Mouse (Mus musculus) embryo, embryonic 10.5 days (tissue): ENCODE results near the gene Ddx58.

ENCODE experiments used
- DNase-seq: peaks from one replicate; pipeline ENCODE4 v3.0.0-alpha.2; 2015; ENCODE audit warnings: low spot score

Ddx58 gene

GRCm38 (mm10) chr4:40182651-40183320, 56.8 kb downstream of the Ddx58 start:
- DNase-seq, result peak; percentile 82

DNA sequence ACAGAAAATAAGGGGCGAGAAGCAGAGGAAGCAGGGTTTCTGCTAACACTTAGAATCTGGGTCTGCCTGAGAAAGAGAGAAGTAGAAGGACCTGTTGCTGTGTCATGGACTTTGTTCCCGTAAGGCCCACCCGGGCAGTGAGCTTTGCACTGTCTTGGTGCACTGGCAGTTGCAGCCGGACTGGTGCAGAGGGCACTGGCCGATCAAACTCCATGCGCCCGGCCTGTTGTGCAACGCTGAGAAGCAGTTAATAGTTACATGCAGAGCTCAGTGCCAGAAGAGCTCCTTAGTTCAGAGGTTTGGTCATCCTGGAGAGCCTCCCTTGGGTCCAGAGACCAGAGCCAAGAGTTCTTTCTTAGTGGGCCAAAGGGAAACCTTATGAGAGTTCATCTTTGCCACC, 57.9 kb downstream of the Ddx58 start:
- DNase-seq, result no peak

DNA sequence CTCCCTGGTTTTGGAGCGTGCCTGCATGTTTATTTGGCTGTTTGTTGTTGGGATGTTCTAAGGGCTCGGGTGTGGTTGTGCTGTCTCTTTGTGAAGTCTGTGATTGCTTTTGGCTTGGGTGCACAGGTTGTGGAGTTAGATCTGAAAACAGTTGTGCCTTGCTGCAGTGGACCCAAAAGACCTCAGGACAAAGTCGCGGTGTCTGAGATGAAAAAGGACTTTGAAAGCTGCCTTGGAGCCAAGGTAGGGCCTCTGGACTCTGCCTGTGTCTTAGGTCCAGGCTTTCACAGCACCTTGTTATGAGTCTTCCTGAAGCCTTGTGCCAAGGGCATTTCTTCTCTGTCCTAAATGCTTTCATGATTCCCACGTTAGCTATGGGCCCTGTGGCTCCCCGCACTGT, 59.6 kb downstream of the Ddx58 start:
- no peak for DNase-seq

GRCm38 (mm10) chr4:40178584-40178983, 61.0 kb downstream of the Ddx58 start:
- no peak for DNase-seq

GRCm38 (mm10) chr4:40174321-40174720, 65.3 kb downstream of the Ddx58 start:
- DNase-seq, result no peak

DNA sequence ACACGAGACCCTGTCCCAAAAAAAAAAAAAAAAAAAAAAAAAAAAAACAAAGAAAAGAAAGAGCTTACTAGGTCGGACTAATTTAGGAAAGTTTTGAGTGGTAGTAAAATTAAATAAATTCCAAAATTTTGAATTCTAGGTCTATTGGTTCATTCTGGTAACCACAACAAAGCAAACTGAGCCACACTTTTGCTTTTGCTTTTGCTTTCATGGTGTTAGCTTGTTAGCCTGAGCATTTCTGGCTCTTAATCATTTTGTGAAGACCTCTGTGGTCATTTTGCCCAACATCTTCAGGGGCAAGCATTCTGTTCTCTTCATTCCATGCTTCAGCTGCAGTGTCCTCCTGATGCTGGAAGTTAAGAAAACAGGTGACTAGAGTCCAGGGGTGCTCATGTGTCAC, 67.3 kb downstream of the Ddx58 start:
- DNase-seq, result no peak

- no peak for DNase-seq
Observed at GRCm38 (mm10) chr4:40171477-40171876, 68.2 kb downstream of the Ddx58 start.

DNA sequence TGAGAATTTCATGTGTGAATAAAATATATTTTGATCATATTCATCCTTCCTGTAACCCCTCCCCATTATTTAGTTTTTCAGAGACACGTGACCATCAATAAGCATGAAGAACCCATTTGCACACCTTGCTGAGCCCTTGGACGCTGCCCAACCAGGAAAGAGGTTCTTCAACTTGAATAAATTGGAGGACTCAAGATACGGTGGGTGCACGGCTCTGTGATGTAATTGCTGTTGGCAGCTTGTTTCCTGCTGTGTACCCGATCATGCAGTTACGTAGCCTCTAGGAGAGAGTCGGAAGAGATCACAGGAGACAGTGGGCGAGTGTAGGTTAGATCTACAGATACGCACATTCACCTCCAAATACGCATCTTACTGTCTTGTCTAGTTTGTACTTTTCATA, 76.0 kb downstream of the Ddx58 start:
- no peak for DNase-seq

GRCm38 (mm10) chr4:40160591-40161434, 78.8 kb downstream of the Ddx58 start:
- no peak for DNase-seq

GRCm38 (mm10) chr4:40158224-40158540, 81.4 kb downstream of the Ddx58 start:
- no peak for DNase-seq

GRCm38 (mm10) chr4:40157500-40158223, 82.0 kb downstream of the Ddx58 start:
- no peak for DNase-seq

DNA sequence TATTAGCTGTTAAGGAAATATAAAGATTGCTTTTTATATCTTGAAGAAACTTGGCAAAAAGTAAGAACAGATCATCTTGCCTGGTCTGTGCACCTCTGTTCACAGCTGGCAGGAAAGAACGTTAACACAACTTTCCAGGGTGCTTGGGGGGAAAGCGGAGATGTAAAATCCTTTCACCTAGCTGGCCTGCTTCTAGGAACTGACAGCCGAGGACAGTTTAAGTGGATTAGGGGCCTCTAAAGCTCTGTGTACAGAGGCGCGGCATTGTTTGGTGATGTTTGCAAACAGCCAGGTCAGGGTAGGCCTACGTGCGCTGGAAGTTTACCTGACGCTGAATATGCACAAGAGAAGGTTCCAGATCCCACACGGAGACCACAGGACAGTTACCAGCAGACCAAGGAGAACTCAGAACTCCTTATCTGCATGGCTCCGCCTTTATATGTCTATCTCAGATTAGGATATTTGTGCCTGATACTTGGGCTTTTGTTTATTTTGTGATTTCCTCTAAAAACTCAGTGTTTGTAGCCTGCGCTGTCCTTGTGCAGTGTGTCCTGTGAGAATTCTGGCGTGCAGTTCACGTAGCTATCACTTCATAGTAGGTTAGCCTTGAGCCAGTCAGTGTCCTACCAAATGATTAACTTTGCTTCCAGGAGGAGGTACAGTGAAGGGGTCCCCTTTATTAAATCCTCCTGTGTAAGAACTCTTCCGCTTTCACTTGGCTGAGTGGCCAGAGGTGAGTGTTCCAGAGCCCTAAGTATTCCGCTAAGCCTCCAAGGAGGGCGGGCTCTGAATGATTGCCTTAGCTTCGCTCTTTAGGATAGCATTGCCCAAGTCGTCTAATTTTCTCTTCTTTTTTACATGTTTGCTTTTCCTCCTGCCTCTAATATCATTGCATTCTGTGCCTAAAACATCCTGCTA, 82.8 kb downstream of the Ddx58 start:
- no peak for DNase-seq

DNA sequence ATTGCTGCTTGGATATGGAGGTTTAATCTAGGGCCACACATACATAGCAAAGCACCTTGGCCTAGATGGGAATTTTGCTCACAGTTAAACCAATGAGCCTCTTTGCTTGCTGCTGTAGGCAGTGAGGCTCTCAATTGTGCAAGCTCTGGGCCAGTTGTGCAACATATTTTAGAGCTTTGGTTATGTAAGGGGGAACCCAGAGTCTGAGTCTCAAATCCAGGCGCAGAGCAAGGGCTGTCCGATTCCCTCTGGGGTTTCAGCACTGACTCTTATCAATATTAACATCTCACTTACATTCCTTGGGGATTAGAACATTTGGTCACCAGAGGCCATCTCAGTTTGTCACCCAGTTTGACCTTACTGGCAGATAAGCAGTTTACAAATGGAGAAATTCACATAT, 83.5 kb downstream of the Ddx58 start:
- DNase-seq, result no peak

- no peak for DNase-seq
Observed at GRCm38 (mm10) chr4:40155467-40155999, 84.1 kb downstream of the Ddx58 start.

DNA sequence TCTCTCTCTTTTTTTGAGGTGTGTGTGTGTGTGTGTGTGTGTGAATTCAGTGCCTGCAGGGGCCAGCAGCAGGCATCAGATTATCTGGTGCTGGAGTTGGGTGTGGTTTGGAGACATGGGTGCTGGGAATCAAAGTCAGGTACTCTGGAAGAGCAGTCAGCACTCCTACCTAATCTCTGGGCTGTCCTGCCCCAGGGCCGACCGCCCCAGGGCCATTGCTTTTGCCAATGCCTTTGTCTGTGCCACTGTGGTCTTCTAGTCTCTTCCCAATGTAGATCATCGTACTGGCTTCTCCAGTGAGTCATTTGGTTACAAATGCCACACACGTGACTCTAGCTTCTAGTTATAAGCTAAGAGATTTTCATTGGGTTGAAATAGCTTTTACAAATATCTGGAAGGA, 84.9 kb downstream of the Ddx58 start:
- DNase-seq, result no peak
